In the genomic region with DNA sequence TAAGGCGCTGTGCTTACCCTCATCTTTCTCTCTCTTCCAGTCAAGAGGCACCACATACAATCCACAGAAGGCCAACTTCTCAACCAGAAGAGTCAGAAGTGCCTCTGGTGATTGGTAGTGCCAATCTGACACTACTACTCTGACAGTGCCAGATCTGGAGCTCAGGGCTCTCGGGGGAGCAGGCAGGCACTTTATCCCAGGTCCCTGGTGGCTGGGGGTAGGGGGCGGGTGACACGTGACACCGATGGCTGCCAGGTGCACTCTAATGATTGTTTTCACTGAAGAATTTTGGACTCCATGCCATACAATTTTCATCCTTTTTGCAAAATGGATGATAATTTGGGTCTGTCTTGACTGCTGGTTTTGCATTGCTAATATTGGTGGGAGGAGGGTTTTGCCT, we compare ENCODE assay signal across 20 mouse cellular contexts.
DNase-seq lines count a peak whose midpoint lies in the region; ATAC-seq and TF ChIP-seq lines count a peak whose summit lies in the region.
"Had no signal": no experiment of that assay in that cellular context is flagged by ENCODE, and none has a peak within 500 bp of the region (broad histone marks: within the 10 kb centered on the region; RNA-seq: fewer than 3 reads in every experiment).

No protein-coding gene starts in this region.

- H3K4me2 ChIP-seq in forebrain, embryonic 11.5 days (ENCODE audit: low read depth, low read length, severe bottlenecking): no peak overlapping the region
- H3K4me2 ChIP-seq in forebrain, embryonic 14.5 days (ENCODE audit: low read length): no peak overlapping the region
- H3K4me2 ChIP-seq in forebrain, embryonic 15.5 days (replicated peaks): no peak overlapping the region
- H3K4me2 ChIP-seq in forebrain, embryonic 12.5 days: no peak overlapping the region
- no peak overlapping the region for H3K4me2 ChIP-seq in forebrain, postnatal 0 days (ENCODE audit: low read depth)
- H3K4me2 ChIP-seq: embryonic facial prominence, embryonic 13.5 days; embryonic facial prominence, embryonic 15.5 days had no signal

- no peak overlapping the region for H3K9ac ChIP-seq in forebrain, embryonic 11.5 days (ENCODE audit: low read length)
- H3K9ac ChIP-seq in forebrain, embryonic 14.5 days (ENCODE audit: low read length): no peak overlapping the region
- H3K9ac ChIP-seq in forebrain, embryonic 15.5 days (replicated peaks): no peak overlapping the region
- H3K9ac ChIP-seq in forebrain, embryonic 12.5 days: no peak overlapping the region
- H3K9ac ChIP-seq in forebrain, postnatal 0 days: no peak overlapping the region
- H3K9ac ChIP-seq: embryonic facial prominence, embryonic 13.5 days; embryonic facial prominence, embryonic 15.5 days had no signal

- H3K36me3 ChIP-seq in forebrain, embryonic 11.5 days (ENCODE audit: control insufficient read depth, insufficient read depth, low read length): no peaks in the 10 kb centered on the region
- no peaks in the 10 kb centered on the region for H3K36me3 ChIP-seq in forebrain, embryonic 14.5 days (ENCODE audit: control insufficient read depth, insufficient read depth, low read length)
- H3K36me3 ChIP-seq in forebrain, embryonic 15.5 days: no peaks in the 10 kb centered on the region
- no peaks in the 10 kb centered on the region for H3K36me3 ChIP-seq in forebrain, embryonic 12.5 days (replicated peaks)
- H3K36me3 ChIP-seq in forebrain, postnatal 0 days (ENCODE audit: insufficient read depth): no peaks in the 10 kb centered on the region
- H3K36me3 ChIP-seq: embryonic facial prominence, embryonic 13.5 days; embryonic facial prominence, embryonic 15.5 days had no signal

- 86% methylated on average over 5 of the region's 5 CpGs for WGBS in forebrain, embryonic 11.5 days
- WGBS in forebrain, embryonic 14.5 days: 88% methylated on average over 5 of the region's 5 CpGs
- 70% methylated on average over 5 of the region's 5 CpGs for WGBS in forebrain, embryonic 15.5 days
- WGBS in forebrain, embryonic 12.5 days: 80% methylated on average over 5 of the region's 5 CpGs
- 61% methylated on average over 5 of the region's 5 CpGs for WGBS in forebrain, postnatal 0 days

- no peaks in the 10 kb centered on the region for H3K9me3 ChIP-seq in forebrain, embryonic 11.5 days (ENCODE audit: control insufficient read depth, low read length)
- no peaks in the 10 kb centered on the region for H3K9me3 ChIP-seq in forebrain, embryonic 14.5 days (replicated peaks; ENCODE audit: control insufficient read depth, low read length)
- H3K9me3 ChIP-seq in forebrain, embryonic 15.5 days: no peaks in the 10 kb centered on the region
- H3K9me3 ChIP-seq in forebrain, embryonic 12.5 days: no peaks in the 10 kb centered on the region
- no peaks in the 10 kb centered on the region for H3K9me3 ChIP-seq in forebrain, postnatal 0 days (ENCODE audit: low read length)
- H3K9me3 ChIP-seq: embryonic facial prominence, embryonic 13.5 days; embryonic facial prominence, embryonic 15.5 days had no signal

- intact Hi-C loops in left cerebral cortex, postnatal 4 days (cut with DNase I): no loop called here

- no peaks in the 10 kb centered on the region for H3K27me3 ChIP-seq in forebrain, embryonic 11.5 days (ENCODE audit: control insufficient read depth, insufficient read depth, low read length)
- H3K27me3 ChIP-seq in forebrain, embryonic 14.5 days (replicated peaks; ENCODE audit: control insufficient read depth, insufficient read depth, low read length): no peaks in the 10 kb centered on the region
- no peaks in the 10 kb centered on the region for H3K27me3 ChIP-seq in forebrain, embryonic 15.5 days
- no peaks in the 10 kb centered on the region for H3K27me3 ChIP-seq in forebrain, embryonic 12.5 days
- H3K27me3 ChIP-seq in forebrain, postnatal 0 days (ENCODE audit: insufficient read depth, low read length): no peaks in the 10 kb centered on the region
- H3K27me3 ChIP-seq: embryonic facial prominence, embryonic 13.5 days; embryonic facial prominence, embryonic 15.5 days had no signal

- H3K27ac ChIP-seq in forebrain, embryonic 11.5 days (ENCODE audit: low read depth, low read length): no peak overlapping the region
- H3K27ac ChIP-seq in forebrain, embryonic 14.5 days (ENCODE audit: low read depth, low read length): no peak overlapping the region
- H3K27ac ChIP-seq in forebrain, embryonic 15.5 days (replicated peaks): 0 out of 2 replicates have a peak overlapping the region, but pooled peaks have one; percentile 74
- H3K27ac ChIP-seq in forebrain, embryonic 12.5 days: no peak overlapping the region
- H3K27ac ChIP-seq in forebrain, postnatal 0 days (ENCODE audit: low read depth, low read length): no peak overlapping the region

- DNase-seq in forebrain, embryonic 11.5 days (ENCODE audit: low spot score): peak; percentile 23
- no peak for DNase-seq in forebrain, embryonic 14.5 days (ENCODE audit: low spot score)
- peak; percentile 39 for DNase-seq in left cerebral cortex, postnatal 4 days
- no peak for DNase-seq in left cerebral cortex, adult 18-20 months (ENCODE audit: low spot score in 2 of 2)
- no peak for DNase-seq in forebrain, postnatal 0 days
- no peak for DNase-seq in heart, adult 9 months (ENCODE audit: low spot score in 2 of 2)
- DNase-seq: adrenal gland, adult 2 months; adrenal gland, postnatal 10 days; adrenal gland, postnatal 25 days; cerebellum, adult 11 months; cerebellum, adult 2 months; cerebellum, adult 9-10 months; cerebellum, postnatal 14 days; cerebellum, postnatal 36 days; embryo, embryonic 11 days had no signal

- no peak for TF ChIP-seq CTCF in forebrain, postnatal 0 days (IDR thresholded peaks at IDR 0.05; ENCODE audit: low read depth)

- no peak for ATAC-seq in forebrain, embryonic 11.5 days (replicated peaks; ENCODE audit: low FRiP score)
- ATAC-seq in forebrain, embryonic 14.5 days: no peak
- ATAC-seq in forebrain, embryonic 15.5 days (replicated peaks): peak; percentile 57
- ATAC-seq in forebrain, embryonic 12.5 days (ENCODE audit: low FRiP score): no peak
- ATAC-seq in forebrain, postnatal 0 days: peak; percentile 60; the same call in 1 of the 2 replicates

- no peak overlapping the region for H3K4me3 ChIP-seq in forebrain, embryonic 11.5 days (ENCODE audit: low read depth, low read length)
- H3K4me3 ChIP-seq in forebrain, embryonic 14.5 days (ENCODE audit: low read depth, low read length): no peak overlapping the region
- no peak overlapping the region for H3K4me3 ChIP-seq in forebrain, embryonic 15.5 days
- H3K4me3 ChIP-seq in forebrain, embryonic 12.5 days (replicated peaks): no peak overlapping the region
- H3K4me3 ChIP-seq in forebrain, postnatal 0 days (ENCODE audit: low read depth, low read length): no peak overlapping the region
- H3K4me3 ChIP-seq: embryonic facial prominence, embryonic 13.5 days; embryonic facial prominence, embryonic 15.5 days; erythroblast, embryonic 14.5 days had no signal

- no peaks in the 10 kb centered on the region for H3K4me1 ChIP-seq in forebrain, embryonic 11.5 days (replicated peaks; ENCODE audit: control insufficient read depth, insufficient read depth, low read length)
- peaks cover 4% of the 10 kb centered on the region; the same call in 1 of the 2 replicates for H3K4me1 ChIP-seq in forebrain, embryonic 14.5 days (ENCODE audit: control insufficient read depth, insufficient read depth, low read length)
- peaks cover 15% of the 10 kb centered on the region for H3K4me1 ChIP-seq in forebrain, embryonic 15.5 days
- H3K4me1 ChIP-seq in forebrain, embryonic 12.5 days: peaks cover 17% of the 10 kb centered on the region
- H3K4me1 ChIP-seq in forebrain, postnatal 0 days (ENCODE audit: insufficient read depth): 0 out of 2 replicates have a peak, but pooled peaks cover 3% of the 10 kb centered on the region

Comparison
In these comparisons a context has a peak if more than half of its experiments do, and no peak if none do; other contexts are left out.
1. ATAC-seq: peak in forebrain, embryonic 15.5 days (single experiment) and forebrain, postnatal 0 days (single experiment); none in forebrain, embryonic 11.5 days (single experiment), forebrain, embryonic 14.5 days (single experiment) and forebrain, embryonic 12.5 days (single experiment).
2. DNase-seq: peak in forebrain, embryonic 11.5 days (single experiment) and left cerebral cortex, postnatal 4 days (single experiment); none in forebrain, embryonic 14.5 days (single experiment), left cerebral cortex, adult 18-20 months (0 of 2), forebrain, postnatal 0 days (single experiment) and heart, adult 9 months (0 of 2).